Mouse (Mus musculus) liver, embryonic 14.5 days (tissue): ENCODE measurements around the gene Col23a1. TPM values are rescaled to one million over a fixed set of nuclear protein-coding genes. Genes with fewer than 3 reads are reported as not detected.

Experiments used
- ATAC-seq: fragments of 200-750 bp; cut with Nextera tagmentation; 2 replicates; pipeline ENCODE4 v1.8.0; 2017; ENCODE audit warnings: moderate number of reproducible peaks, mild to moderate bottlenecking, moderate library complexity; ENCODE audit not compliant: insufficient read depth
- DNase-seq, 3 experiments: peaks; one replicate each; pipeline ENCODE4 v3.0.0-alpha.2; 2012 to 2013; ENCODE audit warnings: low read depth in 3 of 3, low spot score in 3 of 3
- H3K27ac ChIP-seq: fragments of 300-500 bp; sonication (generic); 2 replicates; pipeline ENCODE4 v1.5.1; 2014; ENCODE audit warnings: moderate library complexity, mild to moderate bottlenecking, control low read depth, inconsistent platforms
- H3K27me3 ChIP-seq: fragments of 300-500 bp; sonication (generic); 2 replicates; pipeline ENCODE4 v1.6.1; 2014; ENCODE audit warnings: mild to moderate bottlenecking, low read length, moderate library complexity; ENCODE audit not compliant: control insufficient read depth, insufficient read depth
- H3K36me3 ChIP-seq: fragments of 300-500 bp; sonication (generic); replicated peaks from 2 replicates; pipeline ENCODE4 v1.6.1; 2014; ENCODE audit warnings: low read depth; ENCODE audit not compliant: control insufficient read depth, insufficient read depth
- H3K4me1 ChIP-seq, 2 experiments: fragments of 200-500 bp in 1 of 2; fragments of 300-500 bp in 1 of 2; sonication (generic) in 1 of 2; replicated peaks; 2 replicates each; pipeline ENCODE4 v1.6.1; 2012 to 2014; ENCODE audit warnings: antibody characterized with exemption in 1 of 2, inconsistent platforms in 1 of 2, low read length in 1 of 2; ENCODE audit not compliant: control insufficient read depth in 2 of 2, insufficient read depth in 2 of 2
- H3K4me2 ChIP-seq: fragments of 300-500 bp; sonication (generic); 2 replicates; pipeline ENCODE4 v1.6.1; 2014; ENCODE audit warnings: low read depth, mild to moderate bottlenecking, control low read depth, moderate library complexity
- H3K4me3 ChIP-seq, 2 experiments: fragments of 200-500 bp in 1 of 2; fragments of 300-500 bp in 1 of 2; sonication (generic) in 1 of 2; 2 replicates each; pipeline ENCODE4 v1.5.1; 2012 to 2014; ENCODE audit warnings: low read depth in 2 of 2, low read length in 2 of 2, mild to moderate bottlenecking in 2 of 2, control low read depth in 1 of 2, inconsistent platforms in 1 of 2, moderate library complexity in 1 of 2; ENCODE audit not compliant: insufficient read depth in 1 of 2
- H3K9ac ChIP-seq: fragments of 300-500 bp; sonication (generic); replicated peaks from 2 replicates; pipeline ENCODE4 v1.6.1; 2014; ENCODE audit warnings: mild to moderate bottlenecking, control low read depth, moderate library complexity
- H3K9me3 ChIP-seq: fragments of 300-500 bp; sonication (generic); 2 replicates; pipeline ENCODE4 v1.6.1; 2016; ENCODE audit warnings: low read length, mixed read lengths; ENCODE audit not compliant: control insufficient read depth
- CTCF ChIP-seq: IDR thresholded peaks from 2 replicates; pipeline ENCODE4 v1.5.1; 2016; ENCODE audit warnings: antibody characterized with exemption, low read depth, control low read depth
- EP300 ChIP-seq: IDR thresholded peaks from 2 replicates; pipeline ENCODE4 v1.6.1; 2016; ENCODE audit warnings: antibody characterized with exemption, low read depth
- WGBS: fragments of 180-500 bp; shearing (Covaris S2); extraction: QIAGEN DNeasy Blood & Tissue Kit; methylation state at CpG from one replicate; pipeline ENCODE4 v1.1.7; 2014; ENCODE audit not compliant: insufficient replicate concordance; 5-methylcytosine and 5-hydroxymethylcytosine counted together
- polyA plus RNA-seq, 2 experiments: library from polyadenylated mRNA; depleted of rRNA in 1 of 2; stranded (reverse) in 1 of 2; unstranded in 1 of 2; fragments of >200 nt; fragmentation: Nextera tagmentation in 1 of 2; extraction: Ambion mirVana in 1 of 2; gene quantifications; 2 replicates each; pipeline versions ENCODE4 v1.2.1 to v1.2.3; 2012 to 2014

Col23a1 gene
- polyA plus RNA-seq, 2 experiments = 0.11 to 0.19 TPM

DNA sequence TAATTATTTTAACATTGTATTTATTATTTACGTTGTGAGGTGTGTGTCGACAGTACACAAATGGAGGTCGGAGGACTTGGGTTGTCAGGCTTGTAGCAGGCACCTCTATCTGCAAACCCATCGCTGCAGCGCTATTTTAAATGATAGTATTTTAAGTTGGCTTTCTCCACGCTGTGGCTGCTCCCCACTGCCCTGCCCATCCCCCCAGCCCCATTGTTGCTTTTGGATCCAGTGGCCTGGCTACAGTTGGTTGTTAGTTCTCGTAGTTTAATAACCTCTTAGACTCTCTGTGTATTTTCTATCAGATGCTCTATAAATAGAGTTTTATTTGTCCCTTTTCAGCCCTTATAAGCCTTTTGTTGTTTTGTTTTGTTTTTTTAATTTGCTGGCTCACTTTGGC, 48.7 kb downstream of the Col23a1 start:
- WGBS = 63% methylated on average over 7 of the region's 7 CpGs
- no peak for DNase-seq

DNA sequence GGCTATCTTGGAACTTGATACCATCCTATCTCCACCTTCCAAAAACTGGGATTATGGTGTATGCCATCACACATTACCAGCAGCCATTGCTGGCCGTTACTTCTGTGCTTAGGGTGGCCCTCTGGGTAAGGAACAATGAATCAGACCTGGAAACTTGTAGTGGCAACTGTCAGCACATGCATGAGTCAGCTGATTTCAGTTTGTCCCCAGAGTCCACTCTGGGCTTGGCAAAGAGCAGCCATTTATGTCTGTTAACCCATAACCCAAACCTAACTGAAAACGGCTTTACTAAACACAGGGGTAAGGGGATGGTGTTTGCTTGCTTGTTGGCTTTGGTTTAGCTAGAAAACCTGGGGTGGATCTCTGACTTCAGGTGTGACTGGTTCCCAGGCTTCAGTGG, 51.4 kb downstream of the Col23a1 start:
- DNase-seq (no peak), ATAC-seq (no peak)
- TF ChIP-seq CTCF = no peak
- H3K9me3 ChIP-seq = no peaks in the 10 kb centered on the region
- H3K4me2 ChIP-seq = no peak overlapping the region
- H3K27ac ChIP-seq = no peak overlapping the region
- no peaks in the 10 kb centered on the region for H3K36me3 ChIP-seq
- no peak overlapping the region for H3K9ac ChIP-seq
- WGBS = 56% methylated on average over 2 of the region's 2 CpGs
- no peaks in the 10 kb centered on the region for H3K27me3 ChIP-seq
- H3K4me3 ChIP-seq = no peak overlapping the region
- no peaks in the 10 kb centered on the region for H3K4me1 ChIP-seq

More for the DNA sequence above, 48.7 kb downstream of the Col23a1 start:
- Histone ChIP-seq H3K4me3 (no peak overlapping the region), H3K27me3 (no peaks in the 10 kb centered on the region), H3K27ac (no peak overlapping the region), H3K9me3 (no peaks in the 10 kb centered on the region), H3K4me1 (no peaks in the 10 kb centered on the region), H3K36me3 (no peaks in the 10 kb centered on the region), H3K9ac (no peak overlapping the region), H3K4me2 (no peak overlapping the region)
- no peak for TF ChIP-seq EP300
- ATAC-seq = no peak

DNA sequence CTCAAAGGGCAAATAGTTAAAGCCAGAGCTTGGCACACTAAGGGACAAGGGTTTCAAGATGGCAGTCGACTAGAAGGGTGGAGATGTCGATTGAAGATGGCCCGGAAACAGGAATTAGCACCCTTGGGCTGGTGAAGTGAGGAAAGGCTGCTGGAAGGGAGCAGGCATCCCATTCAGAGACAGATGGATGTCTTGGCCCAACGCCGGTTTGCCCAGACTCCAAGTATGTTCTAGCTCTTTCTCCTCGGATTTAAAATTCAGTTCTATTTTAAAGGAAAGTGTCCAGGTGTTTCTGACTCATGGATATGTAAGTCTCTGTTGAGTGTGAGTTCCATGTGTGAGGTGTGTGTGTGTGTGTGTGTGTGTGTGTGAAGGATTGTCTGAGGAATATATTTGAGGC, 53.1 kb downstream of the Col23a1 start:
- whole genome bisulfite sequencing = 72% methylated on average over 6 of the region's 6 CpGs
- DNase-seq (no peak), ATAC-seq (no peak)
- H3K9me3 ChIP-seq = no peaks in the 10 kb centered on the region
- no peaks in the 10 kb centered on the region for H3K36me3 ChIP-seq
- no peak for TF ChIP-seq CTCF
- TF ChIP-seq EP300 = no peak
- no peaks in the 10 kb centered on the region for H3K4me1 ChIP-seq
- H3K27ac ChIP-seq = no peak overlapping the region
- H3K4me2 ChIP-seq = no peak overlapping the region
- H3K4me3 ChIP-seq = no peak overlapping the region
- H3K27me3 ChIP-seq = no peaks in the 10 kb centered on the region
- H3K9ac ChIP-seq = no peak overlapping the region

DNA sequence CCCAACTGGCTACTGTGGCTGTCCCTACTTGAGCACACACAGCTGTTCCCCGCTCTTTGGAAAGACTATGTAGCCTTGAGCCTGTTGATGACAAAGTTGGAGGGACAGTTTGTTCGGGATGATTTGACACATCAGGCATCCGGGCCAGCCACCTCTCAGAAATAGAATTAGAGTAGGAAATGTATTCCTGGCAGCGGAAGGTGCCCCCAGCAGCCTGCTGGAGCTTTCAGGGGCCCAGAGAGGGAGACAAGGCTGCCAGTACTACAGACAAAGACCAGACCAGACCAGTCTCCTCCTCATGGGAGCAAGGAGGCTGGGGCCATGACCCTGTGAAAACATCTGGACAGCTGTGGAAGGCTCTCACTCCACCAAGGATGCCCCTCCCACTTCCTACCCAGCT, 53.6 kb downstream of the Col23a1 start:
- H3K9ac ChIP-seq = no peak overlapping the region
- no peaks in the 10 kb centered on the region for H3K27me3 ChIP-seq
- no peaks in the 10 kb centered on the region for H3K9me3 ChIP-seq
- no peak overlapping the region for H3K27ac ChIP-seq
- ATAC-seq (no peak), DNase-seq (no peak)
- H3K4me3 ChIP-seq = no peak overlapping the region
- H3K36me3 ChIP-seq = no peaks in the 10 kb centered on the region
- H3K4me1 ChIP-seq = no peaks in the 10 kb centered on the region
- WGBS = 54% methylated on average over 4 of the region's 4 CpGs
- H3K4me2 ChIP-seq = no peak overlapping the region
- TF ChIP-seq EP300 (no peak), CTCF (no peak)

DNA sequence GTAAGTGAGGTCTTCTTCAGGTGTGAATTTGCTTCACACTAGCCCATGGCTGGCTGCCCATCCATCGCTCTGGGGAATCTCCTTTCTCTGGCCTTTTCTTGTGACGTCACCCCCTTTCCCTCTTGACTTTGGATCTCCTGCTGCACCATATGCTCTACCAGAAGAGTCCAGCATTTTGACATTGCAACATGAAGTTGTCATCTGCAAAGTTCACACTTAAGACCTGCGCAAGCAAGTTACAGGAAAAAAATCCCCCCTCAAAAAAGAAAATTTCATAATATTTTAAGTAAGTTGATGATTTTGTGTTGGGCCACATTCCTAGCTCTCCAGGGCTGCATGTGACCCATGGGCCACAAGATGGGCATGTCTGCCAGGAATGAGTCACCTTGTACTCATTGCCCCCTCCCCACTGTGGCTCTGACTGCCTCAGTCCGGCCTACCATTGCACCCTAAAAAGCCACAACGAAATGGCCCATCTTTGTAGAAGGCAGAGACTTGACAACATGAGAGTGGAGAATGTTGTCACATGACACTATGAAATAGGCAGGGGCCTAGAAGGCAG, 54.1 kb downstream of the Col23a1 start:
- no peak overlapping the region for H3K27ac ChIP-seq
- ATAC-seq (no peak), DNase-seq (no peak)
- no peak overlapping the region for H3K4me3 ChIP-seq
- TF ChIP-seq EP300 = no peak
- TF ChIP-seq CTCF = no peak
- H3K9ac ChIP-seq = no peak overlapping the region
- 70% methylated on average over 5 of the region's 5 CpGs for whole genome bisulfite sequencing
- H3K36me3 ChIP-seq = no peaks in the 10 kb centered on the region
- no peaks in the 10 kb centered on the region for H3K4me1 ChIP-seq
- H3K27me3 ChIP-seq = no peaks in the 10 kb centered on the region
- no peak overlapping the region for H3K4me2 ChIP-seq
- no peaks in the 10 kb centered on the region for H3K9me3 ChIP-seq
